Mouse (Mus musculus) testis, postnatal 14 days (tissue): ENCODE measurements around the gene Smarca2.
"Not testable (repeated sequence)": the region's sequence is repeated elsewhere in the genome, so short reads cannot be mapped to it uniquely, and the experiment has no call there.

Experiments
- DNase-seq: peaks from one replicate; pipeline ENCODE4 v3.0.0; 2021; ENCODE audit warnings: low spot score

Smarca2 gene

GRCm38 (mm10) chr19:26616271-26616670 is 11.4 kb downstream of the Smarca2 start:
- no peak for DNase-seq

DNA sequence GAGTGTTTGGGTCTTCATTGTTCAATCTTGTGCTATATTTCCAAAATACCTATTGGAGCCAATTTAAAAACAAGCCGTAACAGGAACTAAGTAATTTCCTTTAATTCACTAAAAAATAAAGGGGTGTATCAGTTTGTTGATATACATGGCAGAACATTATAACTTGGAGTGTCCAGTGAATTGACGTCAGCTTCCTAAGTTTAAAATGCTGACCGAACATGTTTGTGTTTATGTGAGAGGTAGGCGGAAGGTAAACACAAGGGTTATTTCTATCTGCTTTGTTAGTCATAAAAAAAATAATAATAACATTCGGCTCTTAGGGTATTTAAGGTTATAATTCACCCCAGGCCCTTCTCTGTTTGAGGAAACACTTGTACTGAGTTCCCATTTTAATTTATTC is 12.4 kb downstream of the Smarca2 start:
- no peak for DNase-seq

- DNase-seq: peak; percentile 26
Measured at GRCm38 (mm10) chr19:26630712-26631235, 25.9 kb downstream of the Smarca2 start.

- DNase-seq: no peak
Measured at GRCm38 (mm10) chr19:26632228-26632627, 27.4 kb downstream of the Smarca2 start.

DNA sequence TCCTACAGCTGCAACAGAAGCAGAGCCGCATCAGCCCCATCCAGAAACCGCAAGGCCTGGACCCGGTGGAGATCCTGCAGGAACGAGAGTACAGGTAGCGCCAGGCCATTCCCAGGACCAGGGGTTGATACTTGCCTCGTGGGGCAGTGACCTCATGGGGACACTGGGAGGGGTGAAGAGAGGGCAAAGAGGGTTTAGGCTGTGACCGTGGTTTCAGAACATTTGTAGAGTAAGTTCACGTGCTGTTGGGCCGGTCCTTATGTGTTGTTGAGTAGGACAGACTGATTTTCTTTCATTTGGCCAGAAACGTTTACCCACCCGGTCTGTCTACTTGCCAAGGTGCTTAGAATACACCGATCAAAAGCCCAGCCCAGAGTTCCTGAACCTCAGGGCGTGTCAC is 35.7 kb downstream of the Smarca2 start:
- DNase-seq: no peak

- DNase-seq: no peak
Measured at GRCm38 (mm10) chr19:26641269-26641668, 36.4 kb downstream of the Smarca2 start.

- peak; percentile 83 for DNase-seq
Measured at GRCm38 (mm10) chr19:26643011-26643410, 38.2 kb downstream of the Smarca2 start.

GRCm38 (mm10) chr19:26643936-26644335 is 39.1 kb downstream of the Smarca2 start:
- no peak for DNase-seq

GRCm38 (mm10) chr19:26645016-26645415 is 40.2 kb downstream of the Smarca2 start:
- DNase-seq: no peak

- DNase-seq: no peak
Measured at GRCm38 (mm10) chr19:26646128-26646527, 41.3 kb downstream of the Smarca2 start.

DNA sequence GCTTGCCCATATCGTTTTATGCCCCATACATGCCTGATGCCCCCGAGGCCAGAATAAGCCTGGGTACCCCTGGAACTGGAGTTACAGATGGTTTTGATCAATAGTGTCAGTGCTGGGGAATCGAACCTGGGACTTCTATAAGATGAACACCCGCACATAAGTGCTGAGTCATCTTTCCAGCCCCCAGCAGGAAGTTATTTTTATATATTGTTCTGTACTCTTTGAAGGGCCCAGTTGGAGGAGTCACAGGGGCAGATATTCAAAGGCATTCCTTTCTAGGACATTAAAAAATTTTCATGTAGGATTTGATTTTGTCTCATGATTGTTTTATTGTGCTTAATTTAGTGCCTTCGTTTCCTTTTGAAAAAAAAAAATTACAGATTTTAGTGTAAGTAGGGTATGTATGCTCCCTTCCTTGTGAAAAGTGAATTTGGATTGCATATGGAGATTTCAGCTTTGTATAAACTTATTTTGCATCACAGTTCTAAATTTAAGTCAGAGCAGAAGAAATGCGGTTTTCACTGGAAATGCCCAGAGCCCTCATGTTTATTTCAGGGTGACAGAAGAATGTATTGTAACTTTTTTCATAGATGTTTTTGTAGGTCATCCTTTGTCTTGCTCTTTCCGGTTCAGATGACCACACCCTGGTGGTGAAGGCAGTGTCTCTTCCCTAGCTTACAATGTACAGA is 45.9 kb downstream of the Smarca2 start:
- no peak for DNase-seq

- no peak for DNase-seq
Measured at GRCm38 (mm10) chr19:26658324-26658723, 53.5 kb downstream of the Smarca2 start.

DNA sequence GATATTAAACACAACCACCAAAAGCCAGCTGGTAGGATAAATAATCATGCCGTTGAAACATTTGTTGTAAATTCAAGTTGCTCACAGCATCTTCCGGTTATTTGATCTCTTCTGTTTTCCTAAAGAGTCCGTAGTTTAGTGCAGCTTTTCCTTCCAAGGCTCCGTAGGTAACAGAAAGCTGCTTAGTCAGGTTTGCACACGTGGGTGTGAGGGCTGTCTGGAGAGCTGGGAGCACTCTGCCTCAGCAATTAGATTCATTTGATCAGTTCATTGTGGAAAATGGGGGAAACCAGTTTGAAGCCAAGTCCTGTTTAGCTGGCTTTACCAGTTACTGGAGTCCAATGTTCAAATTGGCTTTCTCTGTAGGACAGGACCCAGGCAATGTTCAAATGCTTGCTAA is 55.1 kb downstream of the Smarca2 start:
- DNase-seq: no peak

DNA sequence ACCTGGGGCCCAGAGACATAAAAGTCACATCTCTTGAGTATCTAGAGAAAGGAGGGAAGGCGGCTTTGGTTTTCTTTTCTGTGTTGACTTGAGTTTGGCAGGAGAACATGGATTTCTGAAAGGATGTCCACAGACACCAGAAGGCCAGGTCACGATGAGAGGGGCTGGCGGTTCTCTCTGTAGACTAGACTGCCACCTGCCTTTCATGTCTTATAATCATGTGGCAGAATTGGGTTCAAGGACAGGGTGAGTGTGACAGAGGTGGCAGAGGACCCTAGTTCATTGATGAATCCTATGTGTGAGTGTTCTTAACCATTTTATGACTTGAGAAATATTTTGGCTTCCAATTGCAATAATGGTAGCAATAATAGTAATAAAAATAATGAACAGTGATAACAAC is 56.3 kb downstream of the Smarca2 start:
- DNase-seq: no peak

- no peak for DNase-seq
Measured at GRCm38 (mm10) chr19:26666303-26666702, 61.5 kb downstream of the Smarca2 start.

- DNase-seq: no peak
Measured at GRCm38 (mm10) chr19:26670089-26670488, 65.2 kb downstream of the Smarca2 start.

DNA sequence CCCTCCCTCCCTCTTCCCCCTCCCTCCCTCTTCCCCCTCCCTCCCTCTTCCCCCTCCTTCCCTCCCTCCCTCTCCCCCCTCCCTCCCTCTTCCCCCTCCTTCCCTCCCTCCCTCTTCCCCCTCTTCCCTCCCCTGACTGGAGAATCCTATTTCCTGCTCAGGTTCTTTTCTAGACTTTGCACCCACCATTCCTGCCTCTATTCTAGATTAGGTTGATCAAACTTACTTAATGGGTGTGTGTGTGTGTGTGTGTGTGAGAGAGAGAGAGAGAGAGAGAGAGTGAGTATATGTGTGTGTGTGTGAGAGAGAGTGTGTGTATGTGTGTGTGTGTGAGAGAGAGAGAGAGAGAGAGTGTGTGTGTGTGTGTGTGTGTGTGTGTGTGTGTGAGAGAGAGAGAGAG is 66.6 kb downstream of the Smarca2 start:
- DNase-seq: not testable (repeated sequence)

DNA sequence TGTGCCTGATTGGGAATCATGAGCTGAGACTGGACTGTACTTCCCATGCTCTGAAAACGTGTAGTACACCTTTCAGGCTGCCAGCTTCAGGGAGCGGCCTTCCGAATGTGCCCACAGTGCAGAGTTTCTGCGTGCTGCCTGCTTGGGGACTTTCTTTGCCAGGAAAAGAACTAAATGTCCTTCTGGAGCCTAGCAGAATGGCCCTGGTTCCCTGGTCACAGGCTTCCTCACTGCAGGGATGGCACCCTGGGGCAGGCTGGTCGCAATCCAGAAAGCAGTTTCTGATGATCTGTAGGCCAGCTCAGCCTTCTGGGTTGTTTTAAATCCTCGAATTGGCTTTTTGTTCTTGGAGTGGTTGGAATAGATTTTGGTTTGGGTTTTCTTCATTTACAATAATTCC is 71.1 kb downstream of the Smarca2 start:
- no peak for DNase-seq

DNA sequence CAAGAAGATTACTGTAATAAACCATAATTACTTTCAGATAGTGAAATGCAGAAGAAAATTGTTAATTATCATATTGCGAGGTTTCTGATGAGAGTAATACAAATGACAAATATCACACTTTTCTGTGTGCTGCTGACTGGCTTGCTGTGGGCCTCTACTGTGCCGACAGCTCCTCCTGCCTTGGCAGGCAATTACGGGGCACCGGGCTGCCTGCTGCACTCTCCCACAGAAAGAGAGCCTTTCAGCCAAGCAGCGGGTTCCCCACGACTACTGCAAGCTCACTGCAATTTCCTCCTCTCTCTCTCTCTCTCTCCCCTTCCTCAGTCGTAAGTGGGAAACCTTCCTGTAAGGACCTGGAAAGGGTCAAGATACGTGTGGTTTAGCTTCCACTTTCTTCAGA is 73.7 kb downstream of the Smarca2 start:
- DNase-seq: no peak

GRCm38 (mm10) chr19:26679674-26680073 is 74.8 kb downstream of the Smarca2 start:
- DNase-seq: no peak

DNA sequence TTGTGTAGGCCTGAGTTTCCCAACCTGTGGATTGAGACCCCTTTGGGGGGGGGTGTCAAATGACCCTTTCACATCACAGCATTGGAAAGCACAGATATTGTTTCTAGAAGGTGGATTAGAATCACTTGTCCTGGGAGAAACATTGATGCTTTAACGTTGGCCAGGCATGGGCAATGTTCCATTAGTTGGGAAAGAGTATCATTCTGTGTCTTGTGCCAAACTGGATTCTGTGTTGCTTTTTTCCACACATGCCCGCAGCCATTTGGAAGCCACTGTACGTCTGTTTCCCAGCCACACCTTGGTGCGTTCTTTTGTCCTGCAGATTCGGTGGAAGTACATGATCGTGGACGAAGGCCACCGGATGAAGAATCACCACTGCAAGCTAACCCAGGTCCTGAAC is 76.7 kb downstream of the Smarca2 start:
- DNase-seq: no peak

GRCm38 (mm10) chr19:26682130-26682529 is 77.3 kb downstream of the Smarca2 start:
- DNase-seq: no peak

DNA sequence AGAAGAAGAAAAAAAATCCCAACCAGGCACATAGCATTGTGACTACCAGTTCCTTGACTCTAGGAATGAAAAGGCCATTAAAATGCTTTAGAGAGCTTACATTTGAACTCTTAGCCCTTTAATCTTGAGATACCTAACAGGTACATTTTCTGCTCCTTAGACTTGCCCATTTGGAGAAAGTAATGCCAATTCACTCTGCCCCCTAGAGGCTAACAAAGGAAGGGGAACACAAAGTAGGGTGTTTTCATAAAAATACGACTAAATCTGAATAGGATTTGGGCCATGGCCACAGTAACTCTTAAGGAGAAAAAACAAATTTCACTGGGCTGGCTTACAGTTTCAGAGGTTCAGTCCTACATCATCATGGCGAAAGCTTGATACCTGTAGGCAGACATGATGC is 77.9 kb downstream of the Smarca2 start:
- DNase-seq: no peak

GRCm38 (mm10) chr19:26683731-26684130 is 78.9 kb downstream of the Smarca2 start:
- DNase-seq: no peak
